Mouse (Mus musculus): ENCODE measurements at regions not wholly inside any gene's neighbourhood (a gene's known extent, or its start where the extent isn't known, plus 50 kb on each side); places are given as distances from the start of the nearest gene placed in this dataset.
A peak's percentile ranks its signal among the peaks of the same experiment; 100 is the strongest.

DNA sequence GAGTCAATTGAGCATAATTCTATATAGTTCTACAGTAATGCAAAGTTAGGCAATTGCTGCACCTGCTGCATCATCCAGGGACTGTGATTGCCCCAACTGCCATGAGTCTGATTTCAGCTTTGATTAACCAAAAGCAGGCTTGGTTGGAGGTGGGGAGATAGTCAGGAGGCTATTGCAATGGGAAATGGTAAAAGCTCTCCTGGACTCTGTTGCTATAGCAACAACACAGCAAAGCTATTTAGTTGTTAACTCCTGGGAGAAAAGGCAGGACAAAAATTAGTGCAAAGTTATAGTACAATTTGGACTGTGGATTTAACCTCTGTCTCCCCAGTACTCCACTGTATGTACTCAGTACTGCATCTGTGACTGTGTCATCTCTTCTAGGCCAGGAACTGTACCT, 51.7 kb upstream of the Rasgrf1 start:
- no peak for DNase-seq (ENCODE audit: low spot score in 2 of 2)

- DNase-seq (ENCODE audit: low spot score in 2 of 2), result no peak
These were observed 59.0 kb upstream of the Rasgrf1 start for GRCm38 (mm10) chr9:89850491-89851282.

DNA sequence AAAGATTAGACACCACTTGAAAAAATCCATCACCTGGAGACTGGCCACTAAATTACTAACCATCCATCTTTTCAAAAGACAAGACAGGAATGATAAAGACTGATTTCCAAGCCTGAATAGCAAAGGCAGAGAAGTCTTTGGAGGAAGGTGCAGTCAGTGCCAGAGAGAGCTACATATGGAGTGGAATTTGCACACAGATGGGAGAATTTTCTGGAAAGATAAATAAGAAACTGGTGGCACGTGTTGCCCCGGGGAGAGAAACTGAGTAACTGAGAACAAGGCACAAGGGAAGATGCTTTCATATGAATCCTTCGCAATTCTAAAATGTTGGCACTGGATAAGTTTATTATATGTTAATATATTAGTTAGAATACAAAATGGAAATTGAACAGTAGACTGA, 59.8 kb upstream of the Rasgrf1 start:
- DNase-seq (ENCODE audit: low spot score in 2 of 2), result no peak

- DNase-seq (ENCODE audit: low spot score in 2 of 2), result no peak
These were observed 61.1 kb upstream of the Rasgrf1 start for GRCm38 (mm10) chr9:89848571-89848970.

DNA sequence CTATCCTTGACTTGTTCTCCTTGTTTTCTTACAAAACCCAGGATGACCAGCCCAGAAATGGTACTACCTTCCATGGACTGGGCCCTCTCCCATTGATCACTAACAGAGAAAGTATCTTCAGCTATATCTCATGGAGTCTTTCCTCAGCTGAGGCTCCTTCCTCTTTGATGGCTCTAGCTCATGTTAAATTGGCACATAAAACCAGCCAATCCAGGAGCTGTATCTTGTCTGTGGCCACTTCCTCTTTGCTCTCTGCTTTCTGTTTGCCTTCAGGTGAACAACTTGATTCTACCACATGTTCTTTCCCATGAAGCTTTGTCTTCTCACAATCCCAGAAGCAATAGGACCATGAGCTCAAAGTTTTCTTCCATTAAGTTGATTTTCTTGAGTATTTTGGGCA, 62.7 kb upstream of the Rasgrf1 start:
- DNase-seq (ENCODE audit: low spot score in 2 of 2), result no peak

DNA sequence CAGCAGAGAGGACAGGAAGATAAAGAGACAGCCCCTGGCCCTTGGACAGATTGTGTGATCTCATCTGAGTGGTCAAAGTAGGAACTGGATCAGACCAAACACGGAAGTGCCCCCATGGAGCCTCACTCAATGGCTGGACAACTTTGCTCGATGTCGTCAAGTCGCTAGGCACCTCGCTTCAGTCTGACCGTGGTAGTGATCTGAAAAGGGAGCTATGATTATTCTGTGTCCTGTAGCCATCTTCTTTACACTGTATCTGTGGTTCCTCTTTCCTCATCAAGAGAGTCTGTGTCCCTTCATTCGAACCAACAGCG, 67.0 kb upstream of the Rasgrf1 start:
- DNase-seq (ENCODE audit: low spot score in 2 of 2), result peak in 1 of 2 experiments; percentile 10

DNA sequence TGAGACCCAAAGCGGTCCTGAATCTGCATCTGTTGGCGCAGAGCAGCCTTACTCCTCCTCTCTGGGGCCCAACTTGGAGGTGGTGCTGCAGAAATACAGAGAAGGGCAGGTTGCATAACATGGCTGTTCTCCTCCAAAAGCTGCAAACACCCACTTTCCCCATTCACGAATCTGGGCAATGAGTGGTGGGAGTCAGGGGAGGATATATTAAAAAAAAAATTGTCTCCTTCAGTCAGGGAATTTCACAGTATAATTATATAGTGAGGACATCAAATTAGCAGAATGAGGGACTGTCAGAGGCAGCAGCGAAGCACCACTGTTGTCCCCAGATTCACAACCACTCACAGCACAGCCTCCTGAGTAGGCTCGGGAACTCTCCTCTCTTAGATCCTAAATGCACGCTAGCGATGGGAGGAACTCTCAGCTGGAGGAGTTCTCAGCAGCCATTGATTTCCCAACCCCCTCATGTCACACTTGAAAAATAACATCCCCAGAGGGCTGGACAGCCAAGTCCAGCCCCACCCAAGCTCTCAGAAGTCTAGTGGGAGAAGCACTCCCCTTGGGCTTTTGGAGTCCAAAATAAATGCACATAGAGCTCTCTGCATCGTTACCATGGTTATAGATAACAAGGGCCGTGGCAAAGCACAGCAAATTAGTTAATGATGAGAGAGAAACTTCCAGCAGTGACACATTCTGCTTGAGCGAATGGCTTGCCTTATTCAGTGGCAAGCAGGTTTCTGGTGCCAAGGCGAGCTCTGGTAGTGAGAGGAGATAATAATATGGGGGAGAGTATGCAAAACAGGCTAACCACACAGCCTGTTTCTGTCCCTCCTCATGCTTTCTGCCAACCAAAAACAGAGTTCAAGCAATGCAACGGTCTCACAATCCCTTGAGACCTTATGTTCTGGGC, 67.6 kb upstream of the Rasgrf1 start:
- peak in 1 of 2 experiments; percentile 36 for DNase-seq (ENCODE audit: low spot score in 2 of 2)

DNA sequence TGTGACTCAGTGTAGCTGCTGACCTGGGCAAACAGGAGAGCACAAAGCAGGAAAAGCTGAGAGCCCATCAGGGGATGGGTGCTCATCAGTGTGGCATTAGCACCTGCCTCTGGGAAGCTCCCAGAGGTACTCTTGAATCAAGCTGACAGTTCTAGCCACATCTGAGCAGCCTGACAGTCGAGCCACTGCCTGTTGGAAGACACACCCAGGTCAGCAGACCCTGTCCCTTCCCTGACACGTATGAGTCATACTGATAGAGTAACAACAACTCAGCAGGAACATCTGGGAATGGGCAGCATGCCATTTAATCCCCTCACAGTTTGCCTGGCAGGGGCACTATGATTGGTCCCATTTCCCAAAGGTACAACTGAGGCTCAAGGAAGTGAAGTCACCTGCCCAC, 68.3 kb upstream of the Rasgrf1 start:
- no peak for DNase-seq (ENCODE audit: low spot score in 2 of 2)

GRCm38 (mm10) chr9:89836454-89837245, 73.1 kb upstream of the Rasgrf1 start:
- DNase-seq (ENCODE audit: low spot score in 2 of 2), result no peak

- DNase-seq (ENCODE audit: low spot score in 2 of 2), result no peak
These were observed 76.1 kb upstream of the Rasgrf1 start for GRCm38 (mm10) chr9:89833596-89833995.

DNA sequence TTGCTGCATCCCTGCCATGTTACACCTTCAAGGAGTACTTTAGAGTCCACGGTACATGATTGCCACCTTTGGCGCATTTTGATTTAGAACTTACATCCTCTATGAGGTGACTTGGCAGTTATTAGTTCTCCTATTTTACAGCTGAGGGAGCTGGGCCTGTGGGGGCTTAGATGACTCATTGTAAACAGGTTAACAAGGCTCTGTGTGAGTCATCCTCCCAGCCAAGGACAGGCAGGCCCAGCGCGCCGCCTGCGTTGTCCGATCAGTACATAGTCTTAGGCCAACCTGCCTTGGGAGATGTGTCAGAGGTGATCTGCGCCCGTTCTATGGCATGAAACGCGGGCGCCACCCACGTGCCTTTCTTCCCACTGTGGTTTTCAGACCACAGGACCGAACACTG, 77.9 kb upstream of the Rasgrf1 start:
- DNase-seq (ENCODE audit: low spot score in 2 of 2), result no peak

DNA sequence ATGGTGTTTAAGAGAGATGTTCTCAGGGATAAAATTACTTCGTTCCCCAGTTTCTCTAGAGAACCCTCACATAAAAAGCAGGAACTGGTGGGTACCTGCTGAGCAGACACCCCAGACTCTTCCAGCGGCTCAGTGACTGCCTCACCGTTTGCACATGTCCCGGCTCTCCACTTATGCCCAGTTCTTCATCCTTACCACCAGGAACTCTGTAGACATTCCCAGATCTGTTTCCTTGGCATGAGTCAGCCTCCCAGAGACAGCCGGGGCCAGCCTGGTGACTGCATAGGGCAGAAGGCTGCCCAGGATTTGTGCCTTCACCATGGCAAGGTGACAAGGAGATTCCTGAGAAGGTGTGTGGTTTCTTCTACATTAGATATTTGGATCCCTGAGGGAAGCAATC, 81.6 kb upstream of the Rasgrf1 start:
- no peak for DNase-seq (ENCODE audit: low spot score in 2 of 2)

DNA sequence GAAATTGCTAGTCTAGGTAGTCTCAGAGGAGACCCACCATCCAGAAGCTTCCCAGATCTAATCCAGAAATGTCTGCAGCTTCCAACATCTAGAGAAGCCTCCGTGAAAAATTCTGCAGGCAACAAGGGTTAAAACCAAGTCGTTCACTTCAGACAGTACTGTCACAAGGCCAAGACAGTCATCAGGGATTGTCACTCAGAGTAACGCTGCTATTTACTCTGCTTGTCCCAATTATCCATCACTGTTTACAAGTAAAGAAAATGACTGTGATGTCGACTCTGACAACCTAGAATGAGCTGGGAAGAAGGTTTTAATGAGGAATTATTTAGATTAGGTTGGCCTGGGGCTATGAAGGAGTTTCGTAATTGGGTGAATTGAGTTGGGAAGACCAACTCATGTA, 82.1 kb upstream of the Rasgrf1 start:
- DNase-seq (ENCODE audit: low spot score in 2 of 2), result no peak

DNA sequence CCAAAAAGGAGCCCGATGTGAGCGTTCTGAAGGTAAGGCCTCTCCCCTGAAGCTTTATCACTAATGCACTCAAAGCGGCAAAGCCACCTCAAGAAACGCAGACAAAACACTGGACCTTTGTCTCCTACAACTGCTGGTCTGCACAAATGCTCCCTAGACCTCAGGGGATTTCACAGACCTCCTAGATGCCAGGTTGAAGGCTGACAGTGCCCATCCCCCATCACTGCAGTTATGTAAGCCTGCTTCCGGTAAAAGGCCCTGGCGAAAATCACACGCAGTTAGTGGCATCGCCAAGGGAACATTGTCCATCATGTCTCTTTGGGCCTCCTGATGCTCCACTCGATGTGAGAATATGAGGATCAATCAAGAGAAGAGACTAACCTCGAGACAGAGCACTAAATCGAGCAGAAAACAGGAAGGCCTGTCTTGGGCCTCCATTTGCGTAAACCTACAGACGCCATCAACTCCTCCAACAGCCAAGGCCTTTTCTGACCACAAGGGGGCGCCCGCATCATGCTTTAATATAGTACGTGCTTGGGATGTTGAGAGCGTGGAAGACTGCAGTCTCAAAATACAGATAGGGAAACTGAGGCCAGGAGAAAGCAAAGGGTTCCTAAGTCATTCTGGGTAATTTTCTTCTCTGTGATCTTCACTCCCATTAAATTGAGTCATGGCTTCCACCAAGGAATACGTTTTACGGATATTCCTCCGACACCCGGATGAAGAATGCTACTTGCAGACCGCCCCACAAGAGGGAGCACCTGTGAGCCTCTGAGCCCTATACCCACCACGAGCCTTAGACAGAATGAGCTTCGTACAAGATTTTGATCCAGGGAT, 82.8 kb upstream of the Rasgrf1 start:
- peak; percentile 73 to 90 for DNase-seq (ENCODE audit: low spot score in 2 of 2)

DNA sequence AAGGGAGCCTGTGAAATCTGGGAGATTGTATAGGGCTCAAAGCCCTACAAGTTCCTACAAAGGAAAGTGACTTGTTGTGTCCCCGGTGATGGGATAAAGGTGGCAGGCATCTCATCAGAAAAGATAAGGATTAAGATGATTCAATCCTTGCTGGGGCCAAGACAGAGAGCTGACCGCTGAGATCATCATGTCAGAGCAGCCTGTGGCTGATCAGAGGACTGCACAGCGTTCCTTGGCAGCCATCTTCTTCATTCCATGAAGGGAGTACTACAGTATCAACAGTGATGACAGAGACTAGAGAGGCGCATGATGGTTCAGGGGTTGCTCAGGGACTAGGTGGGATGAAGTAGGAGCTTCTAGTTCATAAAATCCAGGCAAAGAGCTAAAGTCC, 83.6 kb upstream of the Ankrd34c start:
- DNase-seq (ENCODE audit: low spot score in 2 of 2), result no peak

GRCm38 (mm10) chr9:89821109-89821852, 83.0 kb upstream of the Ankrd34c start:
- DNase-seq (ENCODE audit: low spot score in 2 of 2), result no peak

DNA sequence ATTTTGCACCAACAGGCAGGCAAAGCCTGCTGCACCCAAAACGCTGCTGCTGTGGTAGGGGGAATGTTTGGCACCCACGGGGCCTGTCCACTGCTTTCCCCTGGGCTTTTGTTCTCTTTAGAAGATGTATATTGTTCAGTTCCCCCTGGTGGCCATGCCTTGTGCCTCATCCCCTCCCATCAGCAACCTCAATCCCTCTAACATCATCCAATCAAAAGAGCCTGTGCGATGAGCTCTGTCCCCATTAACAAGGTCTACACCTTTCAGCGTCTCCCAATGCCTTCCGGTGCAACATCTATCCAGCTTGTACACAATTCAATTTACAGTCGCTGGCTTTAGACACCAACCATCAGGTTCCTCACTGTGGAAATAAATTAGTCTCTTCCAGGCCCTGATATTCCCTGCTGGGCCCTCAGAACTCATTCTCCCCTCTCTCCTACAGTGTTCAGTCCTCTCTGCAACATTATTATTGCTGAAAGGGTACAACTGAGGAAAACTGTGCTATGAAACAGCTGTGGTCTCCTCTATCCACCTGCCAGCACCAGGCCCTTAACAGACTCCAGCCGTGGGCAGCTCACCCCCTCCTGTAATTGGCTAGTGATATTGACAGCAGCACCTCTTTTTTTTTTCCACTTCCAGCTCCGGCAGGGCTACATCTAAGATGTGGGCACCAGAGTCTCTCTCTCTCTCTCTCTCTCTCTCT, 75.5 kb upstream of the Ankrd34c start:
- DNase-seq (ENCODE audit: low spot score in 2 of 2), result no peak

- DNase-seq (ENCODE audit: low spot score in 2 of 2), result no peak
These were observed 69.1 kb upstream of the Ankrd34c start for GRCm38 (mm10) chr9:89807381-89807780.

GRCm38 (mm10) chr9:89802658-89803057, 64.4 kb upstream of the Ankrd34c start:
- DNase-seq (ENCODE audit: low spot score in 2 of 2), result no peak

- peak; percentile 48 to 79 for DNase-seq (ENCODE audit: low spot score in 2 of 2)
These were observed 54.7 kb upstream of the Ankrd34c start for GRCm38 (mm10) chr9:89793018-89793417.
